21 mouse cellular contexts compared by ENCODE assay signal in the genomic region with DNA sequence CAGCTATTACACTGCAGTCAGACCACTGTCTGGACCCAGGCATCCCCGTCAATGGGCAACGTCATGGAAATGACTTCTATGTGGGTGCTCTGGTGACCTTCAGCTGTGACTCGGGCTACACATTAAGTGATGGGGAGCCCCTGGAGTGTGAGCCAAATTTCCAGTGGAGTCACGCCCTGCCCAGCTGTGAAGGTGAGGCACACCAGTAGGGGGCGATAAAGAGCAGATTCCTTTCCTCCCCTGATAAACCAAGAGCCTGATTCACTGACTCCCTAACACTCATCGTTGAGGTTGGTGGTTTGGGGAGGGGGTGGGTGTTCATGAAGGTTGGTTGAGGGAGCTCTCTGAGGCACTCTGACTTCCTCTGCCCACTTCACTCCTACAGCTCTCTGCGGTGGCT.
DNase-seq lines count a peak whose midpoint lies in the region; ATAC-seq and TF ChIP-seq lines count a peak whose summit lies in the region.
"Had no signal": no experiment of that assay in that cellular context is flagged by ENCODE, and none has a peak within 500 bp of the region (broad histone marks: within the 10 kb centered on the region; RNA-seq: fewer than 3 reads in every experiment).

No protein-coding gene starts in this region.

- no peaks in the 10 kb centered on the region for H3K4me1 ChIP-seq in forebrain, postnatal 0 days (ENCODE audit: insufficient read depth)
- no peaks in the 10 kb centered on the region for H3K4me1 ChIP-seq in forebrain, embryonic 12.5 days
- no peaks in the 10 kb centered on the region for H3K4me1 ChIP-seq in midbrain, postnatal 0 days (ENCODE audit: insufficient read depth, low read length)
- no peaks in the 10 kb centered on the region for H3K4me1 ChIP-seq in midbrain, embryonic 13.5 days (replicated peaks)
- H3K4me1 ChIP-seq: heart, embryonic 13.5 days; hindbrain, embryonic 12.5 days; kidney, embryonic 15.5 days; limb, embryonic 15.5 days; lung, embryonic 15.5 days; stomach, embryonic 15.5 days had no signal

- H3K9ac ChIP-seq in forebrain, postnatal 0 days, result no peak overlapping the region
- H3K9ac ChIP-seq in forebrain, embryonic 12.5 days, result no peak overlapping the region
- H3K9ac ChIP-seq in midbrain, postnatal 0 days (replicated peaks; ENCODE audit: low read length, poor library complexity, severe bottlenecking), result no peak overlapping the region
- no peak overlapping the region for H3K9ac ChIP-seq in midbrain, embryonic 13.5 days (replicated peaks)
- H3K9ac ChIP-seq: heart, embryonic 13.5 days; hindbrain, embryonic 12.5 days; kidney, embryonic 15.5 days; limb, embryonic 15.5 days; lung, embryonic 15.5 days; neural tube, embryonic 15.5 days; stomach, embryonic 15.5 days had no signal

- no peaks in the 10 kb centered on the region for H3K27me3 ChIP-seq in forebrain, postnatal 0 days (ENCODE audit: insufficient read depth, low read length)
- no peaks in the 10 kb centered on the region for H3K27me3 ChIP-seq in forebrain, embryonic 12.5 days
- no peaks in the 10 kb centered on the region for H3K27me3 ChIP-seq in midbrain, postnatal 0 days (ENCODE audit: insufficient read depth, low read length)
- H3K27me3 ChIP-seq in midbrain, embryonic 13.5 days, result no peaks in the 10 kb centered on the region
- H3K27me3 ChIP-seq: heart, embryonic 13.5 days; hindbrain, embryonic 12.5 days; kidney, embryonic 15.5 days; lung, embryonic 15.5 days; neural tube, embryonic 15.5 days; stomach, embryonic 15.5 days had no signal

- 94% methylated on average over 7 of the region's 7 CpGs for WGBS in forebrain, postnatal 0 days
- WGBS in forebrain, embryonic 12.5 days, result 95% methylated on average over 7 of the region's 7 CpGs
- 94% methylated on average over 7 of the region's 7 CpGs for WGBS in midbrain, postnatal 0 days
- WGBS in midbrain, embryonic 13.5 days, result 92% methylated on average over 7 of the region's 7 CpGs

- TF ChIP-seq CTCF in forebrain, postnatal 0 days (IDR thresholded peaks at IDR 0.05; ENCODE audit: low read depth), result peak; percentile 39
- peak; percentile 41 for TF ChIP-seq CTCF in left cerebral cortex, adult 2 months (IDR thresholded peaks at IDR 0.05)
- TF ChIP-seq CTCF in midbrain, postnatal 0 days (IDR thresholded peaks at IDR 0.05), result peak; percentile 54

- no peak for ATAC-seq in forebrain, postnatal 0 days
- ATAC-seq in forebrain, embryonic 12.5 days (ENCODE audit: low FRiP score), result no peak
- no peak for ATAC-seq in midbrain, postnatal 0 days (ENCODE audit: low FRiP score)
- ATAC-seq in midbrain, embryonic 13.5 days, result no peak
- ATAC-seq: CD4-positive, CD25-positive, alpha-beta regulatory T cell, adult 4 months; forebrain, embryonic 14.5 days had no signal

- no peaks in the 10 kb centered on the region for H3K9me3 ChIP-seq in forebrain, postnatal 0 days (ENCODE audit: low read length)
- H3K9me3 ChIP-seq in forebrain, embryonic 12.5 days, result no peaks in the 10 kb centered on the region
- no peaks in the 10 kb centered on the region for H3K9me3 ChIP-seq in midbrain, postnatal 0 days (ENCODE audit: low read length)
- no peaks in the 10 kb centered on the region for H3K9me3 ChIP-seq in midbrain, embryonic 13.5 days
- H3K9me3 ChIP-seq: heart, embryonic 13.5 days; hindbrain, embryonic 12.5 days; kidney, embryonic 15.5 days; limb, embryonic 15.5 days; lung, embryonic 15.5 days; neural tube, embryonic 15.5 days; stomach, embryonic 15.5 days had no signal

- DNase-seq in forebrain, postnatal 0 days, result no peak
- DNase-seq in left cerebral cortex, adult 2 months (ENCODE audit: extremely low spot score in 1 of 2, low spot score in 2 of 2), result no peak
- no peak for DNase-seq in left cerebral cortex, postnatal 36 days (ENCODE audit: low spot score in 2 of 2)
- DNase-seq in midbrain, postnatal 0 days (ENCODE audit: low spot score), result no peak
- DNase-seq in kidney, adult 11 months, result no peak
- DNase-seq: adrenal gland, postnatal 25 days; cerebellum, postnatal 10 days; kidney, postnatal 36 days; left cerebral cortex, postnatal 4 days; lung, postnatal 4 days had no signal

- no peak overlapping the region for H3K4me2 ChIP-seq in forebrain, postnatal 0 days (ENCODE audit: low read depth)
- H3K4me2 ChIP-seq in forebrain, embryonic 12.5 days, result no peak overlapping the region
- no peak overlapping the region for H3K4me2 ChIP-seq in midbrain, postnatal 0 days (ENCODE audit: low read depth, low read length, poor library complexity, severe bottlenecking)
- no peak overlapping the region for H3K4me2 ChIP-seq in midbrain, embryonic 13.5 days (replicated peaks)
- H3K4me2 ChIP-seq: heart, embryonic 13.5 days; hindbrain, embryonic 12.5 days; kidney, embryonic 15.5 days; limb, embryonic 15.5 days; lung, embryonic 15.5 days; neural tube, embryonic 15.5 days; stomach, embryonic 15.5 days had no signal

- H3K4me3 ChIP-seq in forebrain, postnatal 0 days (ENCODE audit: low read depth, low read length), result no peak overlapping the region
- H3K4me3 ChIP-seq in forebrain, embryonic 12.5 days (replicated peaks), result no peak overlapping the region
- no peak overlapping the region for H3K4me3 ChIP-seq in left cerebral cortex, adult 2 months
- H3K4me3 ChIP-seq in midbrain, postnatal 0 days (ENCODE audit: low read depth, low read length), result no peak overlapping the region
- H3K4me3 ChIP-seq in midbrain, embryonic 13.5 days (replicated peaks), result no peak overlapping the region
- H3K4me3 ChIP-seq: heart, embryonic 13.5 days; hindbrain, embryonic 12.5 days; kidney, embryonic 15.5 days; limb, embryonic 15.5 days; lung, embryonic 15.5 days; neural tube, embryonic 15.5 days; stomach, embryonic 15.5 days had no signal

- no peak overlapping the region for H3K27ac ChIP-seq in forebrain, postnatal 0 days (ENCODE audit: low read depth, low read length)
- no peak overlapping the region for H3K27ac ChIP-seq in forebrain, embryonic 12.5 days
- H3K27ac ChIP-seq in left cerebral cortex, adult 2 months, result no peak overlapping the region
- no peak overlapping the region for H3K27ac ChIP-seq in midbrain, postnatal 0 days (ENCODE audit: low read depth, low read length)
- H3K27ac ChIP-seq in midbrain, embryonic 13.5 days, result no peak overlapping the region
- H3K27ac ChIP-seq: heart, embryonic 13.5 days; hindbrain, embryonic 12.5 days; kidney, embryonic 15.5 days; limb, embryonic 15.5 days; lung, embryonic 15.5 days; neural tube, embryonic 15.5 days; stomach, embryonic 15.5 days had no signal

- H3K36me3 ChIP-seq in forebrain, postnatal 0 days (ENCODE audit: insufficient read depth), result peaks cover 33% of the 10 kb centered on the region
- H3K36me3 ChIP-seq in forebrain, embryonic 12.5 days (replicated peaks), result no peaks in the 10 kb centered on the region
- H3K36me3 ChIP-seq in midbrain, postnatal 0 days (ENCODE audit: insufficient read depth, low read length), result peaks cover 30% of the 10 kb centered on the region
- peaks cover 26% of the 10 kb centered on the region for H3K36me3 ChIP-seq in midbrain, embryonic 13.5 days
- H3K36me3 ChIP-seq: heart, embryonic 13.5 days; kidney, embryonic 15.5 days; limb, embryonic 15.5 days; lung, embryonic 15.5 days; stomach, embryonic 15.5 days had no signal

- intact Hi-C loops in left cerebral cortex, adult 2 months (cut with DNase I), result no loop called here
- intact Hi-C loops in left cerebral cortex, postnatal 36 days (cut with DNase I), result no loop called here
